Mouse (Mus musculus) gastrocnemius, postnatal 10 days (tissue): ENCODE measurements at regions not wholly inside any gene's neighbourhood (a gene's known extent, or its start where the extent isn't known, plus 50 kb on each side); places are given as distances from the start of the nearest gene placed in this dataset.

Experiments
- DNase-seq: peaks from one replicate; pipeline ENCODE4 v3.0.0; 2021; ENCODE audit warnings: mixed read lengths

GRCm38 (mm10) chr11:31748275-31748815 is 76.7 kb upstream of the Bod1 start:
- no peak for DNase-seq

- no peak for DNase-seq
Observed at GRCm38 (mm10) chr11:31751274-31751673, 79.6 kb upstream of the Bod1 start.

GRCm38 (mm10) chr11:31753211-31753610 is 81.5 kb upstream of the Bod1 start:
- no peak for DNase-seq

GRCm38 (mm10) chr11:31753711-31754161 is 82.1 kb upstream of the Bod1 start:
- no peak for DNase-seq

- no peak for DNase-seq
Observed at GRCm38 (mm10) chr11:31754416-31754815, 82.7 kb upstream of the Bod1 start.

GRCm38 (mm10) chr11:31755858-31756257 is 84.2 kb upstream of the Bod1 start:
- no peak for DNase-seq

GRCm38 (mm10) chr11:31756355-31757145 is 84.9 kb upstream of the Bod1 start:
- DNase-seq, result no peak

GRCm38 (mm10) chr11:31759868-31760765 is 88.4 kb upstream of the Bod1 start:
- DNase-seq, result no peak

GRCm38 (mm10) chr11:31763856-31764255 is 92.2 kb upstream of the Bod1 start:
- DNase-seq, result no peak

- no peak for DNase-seq
Observed at GRCm38 (mm10) chr11:31766296-31766695, 94.6 kb upstream of the Bod1 start.

GRCm38 (mm10) chr11:31767727-31768495 is 96.2 kb upstream of the Bod1 start:
- DNase-seq, result no peak

GRCm38 (mm10) chr11:31769804-31770654 is 98.3 kb upstream of the Bod1 start:
- peak; percentile 67 for DNase-seq

- no peak for DNase-seq
Observed at GRCm38 (mm10) chr11:31770881-31771280, 99.2 kb upstream of the Bod1 start.

GRCm38 (mm10) chr11:31771491-31772439 is 100.1 kb upstream of the Bod1 start:
- no peak for DNase-seq

- DNase-seq, result no peak
Observed at GRCm38 (mm10) chr11:31777531-31777930, 94.5 kb upstream of the Cpeb4 start.

- DNase-seq, result no peak
Observed at GRCm38 (mm10) chr11:31778766-31779165, 93.2 kb upstream of the Cpeb4 start.

- DNase-seq, result no peak
Observed at GRCm38 (mm10) chr11:31779267-31779666, 92.7 kb upstream of the Cpeb4 start.

GRCm38 (mm10) chr11:31780969-31781368 is 91.0 kb upstream of the Cpeb4 start:
- DNase-seq, result no peak

- DNase-seq, result no peak
Observed at GRCm38 (mm10) chr11:31781605-31782004, 90.4 kb upstream of the Cpeb4 start.

- DNase-seq, result no peak
Observed at GRCm38 (mm10) chr11:31783506-31784063, 88.4 kb upstream of the Cpeb4 start.
